Mouse (Mus musculus): Measurements from ENCODE around the gene Cd82.

DNA sequence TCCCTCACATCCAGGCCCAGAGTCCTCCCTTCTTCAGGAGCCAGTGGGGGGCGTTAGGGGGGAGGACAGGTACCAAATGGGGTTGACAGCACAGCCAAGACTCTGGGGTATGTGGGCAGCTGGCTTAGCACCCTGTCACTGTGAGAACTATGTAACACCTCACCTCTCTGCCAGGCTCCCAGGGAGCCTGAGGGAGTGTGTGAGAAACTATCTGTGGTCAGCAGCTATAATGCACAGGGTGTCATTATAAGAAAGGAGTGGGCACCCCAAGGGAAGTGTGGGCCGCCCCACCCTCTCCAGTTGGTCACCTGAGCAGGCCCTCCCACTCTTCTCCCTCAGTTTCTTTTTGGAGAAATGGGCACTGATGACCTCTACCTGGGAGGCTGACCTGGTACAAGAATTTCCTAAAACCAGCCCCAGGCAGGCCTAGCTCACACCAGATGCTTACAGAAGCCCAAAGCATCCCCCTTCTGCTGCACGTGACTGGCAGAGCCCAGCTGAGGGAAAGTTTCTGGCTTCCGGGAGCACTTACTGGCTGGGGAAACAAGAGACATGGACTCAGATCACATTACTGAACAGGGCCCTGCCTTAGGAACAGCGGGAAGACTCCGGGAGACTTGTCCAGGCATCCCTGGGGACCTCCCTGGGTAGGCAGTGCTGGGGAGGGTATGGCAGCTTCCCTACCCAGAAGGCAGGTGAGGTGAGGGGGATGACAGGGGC is 11.6 kb downstream of the Cd82 start:
- TF ChIP-seq CTCF (IDR thresholded peaks at IDR 0.05; ENCODE audit: borderline replicate concordance, extremely low read depth, insufficient read depth, insufficient read length) (no peak), POLR2A (IDR thresholded peaks at IDR 0.05; ENCODE audit: borderline replicate concordance, extremely low read depth, insufficient read depth, insufficient read length, poor library complexity, severe bottlenecking) (no peak)

Data from brain, embryonic 14.5 days (tissue).